Mouse (Mus musculus): ENCODE measurements at regions not wholly inside any gene's neighbourhood (a gene's known extent, or its start where the extent isn't known, plus 50 kb on each side); places are given as distances from the start of the nearest gene placed in this dataset.

- no peak for TF ChIP-seq CTCF (IDR thresholded peaks at IDR 0.05; ENCODE audit: borderline replicate concordance, insufficient read depth, low read depth, low read length)
- TF ChIP-seq POLR2A (IDR thresholded peaks at IDR 0.05; ENCODE audit: borderline replicate concordance, insufficient read depth, low read length), result no peak
These were observed 135.9 kb downstream of the Trim52 start for GRCm38 (mm10) chr14:106241721-106242405.

Measured in cerebellum, adult 2 months (tissue).